ENCODE assay signal across 7 mouse cellular contexts in the genomic region with DNA sequence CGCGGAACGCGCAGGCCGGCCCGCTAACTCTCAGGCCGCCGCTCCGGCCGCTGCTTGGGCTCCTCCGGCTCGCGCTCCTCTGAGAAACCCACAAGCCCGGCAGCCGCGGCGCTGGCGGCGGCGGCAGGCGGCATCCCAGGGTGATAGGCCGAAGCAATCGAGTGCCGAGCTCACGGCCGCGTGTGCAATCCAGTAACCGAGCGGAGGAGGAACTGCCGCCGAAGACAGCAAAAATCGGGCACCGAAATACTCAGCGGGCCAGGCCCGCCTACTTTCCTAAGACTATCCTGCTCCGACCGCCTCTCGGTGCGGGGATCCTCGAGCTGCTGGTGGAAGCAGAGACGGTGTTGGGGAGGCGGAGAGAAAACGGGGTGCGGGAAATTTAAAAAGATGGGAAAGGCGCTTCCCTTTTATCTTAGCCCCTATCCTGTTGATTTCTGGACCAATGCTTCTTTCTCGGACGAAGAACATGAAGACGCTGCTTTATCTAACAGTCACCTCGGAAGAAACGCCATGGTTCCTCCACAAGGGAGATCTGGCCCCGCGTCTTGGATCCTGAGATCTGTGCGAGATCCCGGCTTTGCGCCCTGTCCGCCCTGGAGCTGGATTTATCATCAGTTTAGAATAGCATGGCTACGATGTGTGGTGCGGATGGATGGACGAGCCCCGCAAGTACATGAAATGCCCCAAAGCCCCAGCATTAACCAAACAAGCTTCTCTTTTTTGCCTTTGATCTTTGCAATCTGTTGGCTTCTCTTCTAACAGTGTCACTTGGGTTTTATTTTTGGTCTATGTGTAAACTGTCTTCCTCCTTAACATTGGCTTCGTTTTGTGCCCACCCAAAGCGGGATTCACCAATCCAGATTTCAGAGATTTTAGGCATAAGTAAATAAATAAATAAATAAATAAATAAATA. TPM values are rescaled to one million over a fixed set of nuclear protein-coding genes. Genes with fewer than 3 reads are reported as not detected.
DNase-seq lines count a peak whose midpoint lies in the region; ATAC-seq and TF ChIP-seq lines count a peak whose summit lies in the region.

Gene Rasal2, minus strand, starts transcription at position 142 of the 916 bp plus-strand sequence.

- peak; percentile 97 to 98 for DNase-seq in adrenal gland, postnatal 36 days
- peak; percentile 97 to 98 for DNase-seq in heart, adult 18-20 months
- peak; percentile 98 for DNase-seq in kidney, adult 2 months
- DNase-seq in spleen, adult 2 months (ENCODE audit: low read depth in 1 of 2, low spot score in 2 of 2): peak; percentile 86 to 87

- peak within 1 kb of the TSS; percentile 88 for H3K4me2 ChIP-seq in embryonic facial prominence, embryonic 13.5 days
- H3K4me2 ChIP-seq in limb, embryonic 12.5 days: peak within 1 kb of the TSS; percentile 89
- H3K4me2 ChIP-seq in midbrain, embryonic 15.5 days: peak within 1 kb of the TSS; percentile 71

- 1% methylated on average over 62 of the region's 62 CpGs for WGBS in embryonic facial prominence, embryonic 13.5 days
- 2% methylated on average over 62 of the region's 62 CpGs for WGBS in kidney, adult 2 months
- WGBS in limb, embryonic 12.5 days: under 1% methylated on average over 62 of the region's 62 CpGs
- WGBS in midbrain, embryonic 15.5 days: under 1% methylated on average over 62 of the region's 62 CpGs
- 2% methylated on average over 62 of the region's 62 CpGs for WGBS in spleen, adult 2 months

- no peaks in the 10 kb centered on the region for H3K27me3 ChIP-seq in embryonic facial prominence, embryonic 13.5 days
- H3K27me3 ChIP-seq in kidney, adult 2 months (replicated peaks; ENCODE audit: control insufficient read depth, insufficient read depth, low read length): no peaks in the 10 kb centered on the region
- no peaks in the 10 kb centered on the region for H3K27me3 ChIP-seq in limb, embryonic 12.5 days
- no peaks in the 10 kb centered on the region for H3K27me3 ChIP-seq in midbrain, embryonic 15.5 days (replicated peaks)
- peaks cover 10% of the 10 kb centered on the region for H3K27me3 ChIP-seq in spleen, adult 2 months (ENCODE audit: control insufficient read depth, insufficient read depth, low read length)

- peaks cover 13% of the 10 kb centered on the region for H3K4me1 ChIP-seq in embryonic facial prominence, embryonic 13.5 days
- H3K4me1 ChIP-seq in kidney, adult 2 months (ENCODE audit: control insufficient read depth, insufficient read depth, low read length): peaks cover 5% of the 10 kb centered on the region; the same call in 1 of the 2 replicates
- peaks cover 9% of the 10 kb centered on the region; the same call in 1 of the 2 replicates for H3K4me1 ChIP-seq in limb, embryonic 12.5 days (replicated peaks)
- peaks cover 19% of the 10 kb centered on the region for H3K4me1 ChIP-seq in midbrain, embryonic 15.5 days
- peaks cover 5% of the 10 kb centered on the region for H3K4me1 ChIP-seq in spleen, adult 2 months (ENCODE audit: control insufficient read depth, insufficient read depth, insufficient read length)

- no peaks in the 10 kb centered on the region for H3K9me3 ChIP-seq in embryonic facial prominence, embryonic 13.5 days
- H3K9me3 ChIP-seq in limb, embryonic 12.5 days: no peaks in the 10 kb centered on the region
- H3K9me3 ChIP-seq in midbrain, embryonic 15.5 days: no peaks in the 10 kb centered on the region

- TF ChIP-seq CTCF in kidney, adult 2 months (conservative IDR thresholded peaks at IDR 0.05; ENCODE audit: insufficient read depth, insufficient read length, low read depth, low read length): no peak
- no peak for TF ChIP-seq CTCF in spleen, adult 2 months (IDR thresholded peaks at IDR 0.05; ENCODE audit: extremely low read depth, insufficient read depth, insufficient read length, insufficient replicate concordance)

- H3K27ac ChIP-seq in embryonic facial prominence, embryonic 13.5 days: peak within 1 kb of the TSS; percentile 92
- H3K27ac ChIP-seq in kidney, adult 2 months (ENCODE audit: insufficient read depth, low read depth, low read length): peak within 1 kb of the TSS; percentile 40; the same call in 1 of the 2 replicates
- peak within 1 kb of the TSS; percentile 93 for H3K27ac ChIP-seq in limb, embryonic 12.5 days
- H3K27ac ChIP-seq in midbrain, embryonic 15.5 days: peak within 1 kb of the TSS; percentile 98
- peak within 1 kb of the TSS; percentile 58; the same call in 1 of the 2 replicates for H3K27ac ChIP-seq in spleen, adult 2 months (ENCODE audit: insufficient read depth, low read length)

- H3K9ac ChIP-seq in embryonic facial prominence, embryonic 13.5 days: peak within 1 kb of the TSS; percentile 85
- peak within 1 kb of the TSS; percentile 84 for H3K9ac ChIP-seq in limb, embryonic 12.5 days (replicated peaks)
- H3K9ac ChIP-seq in midbrain, embryonic 15.5 days: peak within 1 kb of the TSS; percentile 87

- peak within 1 kb of the TSS; percentile 93 for H3K4me3 ChIP-seq in embryonic facial prominence, embryonic 13.5 days
- H3K4me3 ChIP-seq in kidney, adult 2 months (ENCODE audit: insufficient read depth, low read depth, low read length): peak within 1 kb of the TSS; percentile 85
- H3K4me3 ChIP-seq in limb, embryonic 12.5 days (replicated peaks): peak within 1 kb of the TSS; percentile 95
- H3K4me3 ChIP-seq in midbrain, embryonic 15.5 days: peak within 1 kb of the TSS; percentile 91
- H3K4me3 ChIP-seq in spleen, adult 2 months (ENCODE audit: extremely low read depth, insufficient read depth, insufficient read length): peak within 1 kb of the TSS; percentile 75

- H3K36me3 ChIP-seq in embryonic facial prominence, embryonic 13.5 days: no peaks in the 10 kb centered on the region
- no peaks in the 10 kb centered on the region for H3K36me3 ChIP-seq in kidney, adult 2 months (ENCODE audit: control insufficient read depth, insufficient read depth, low read length)
- no peaks in the 10 kb centered on the region for H3K36me3 ChIP-seq in limb, embryonic 12.5 days
- H3K36me3 ChIP-seq in midbrain, embryonic 15.5 days (replicated peaks): no peaks in the 10 kb centered on the region
- H3K36me3 ChIP-seq in spleen, adult 2 months (ENCODE audit: control insufficient read depth, insufficient read depth, low read length): no peaks in the 10 kb centered on the region

- ATAC-seq in embryonic facial prominence, embryonic 13.5 days (ENCODE audit: insufficient number of reproducible peaks, insufficient read depth, low FRiP score, low TSS enrichment, low read depth): peak; percentile 95
- ATAC-seq in limb, embryonic 12.5 days (ENCODE audit: insufficient number of reproducible peaks, insufficient read depth, low FRiP score, low TSS enrichment, low read depth): peak; percentile 95
- peak; percentile 98 for ATAC-seq in midbrain, embryonic 15.5 days (replicated peaks)

- TF ChIP-seq POLR2A in kidney, adult 2 months (IDR thresholded peaks at IDR 0.05; ENCODE audit: low read depth, low read length): no peak
- no peak for TF ChIP-seq POLR2A in spleen, adult 2 months (IDR thresholded peaks at IDR 0.05; ENCODE audit: low read depth, low read length)

RNA-seq across cellular contexts. Expression of gene Rasal2, which starts in this region (rescaled TPM):
- 10 to 100 TPM; 13.3 to 16.9 TPM for total RNA-seq in adrenal gland, postnatal 36 days (2021)
- polyA plus RNA-seq in embryonic facial prominence, embryonic 13.5 days (2015; fragmentation: Nextera tagmentation; extraction: Ambion mirVana): 9.9 and 10.4 TPM in 2 replicates
- total RNA-seq in heart, adult 18-20 months (2021): 10 to 100 TPM; 19.8 to 23.9 TPM
- 3.4 and 4.0 TPM in 2 replicates for polyA plus RNA-seq in kidney, adult 2 months (2012; rRNA removed)
- 10.1 and 11.6 TPM in 2 replicates for polyA plus RNA-seq in limb, embryonic 12.5 days (2016; fragmentation: Nextera tagmentation; extraction: Ambion mirVana)
- polyA plus RNA-seq in midbrain, embryonic 15.5 days (2015; fragmentation: Nextera tagmentation; extraction: Ambion mirVana): 50.4 and 58.7 TPM in 2 replicates
- polyA plus RNA-seq in spleen, adult 2 months (2012; rRNA removed): 1.1 TPM in 2 replicates

Comparison
In these comparisons a context has a peak if more than half of its experiments do, and no peak if none do; other contexts are left out.
1. Peak in every context shown above with its lines: DNase-seq, ATAC-seq, H3K4me3 ChIP-seq and H3K27ac ChIP-seq.
2. H3K27ac ChIP-seq: peak in every context shown above with its lines; median percentile 98 in midbrain, embryonic 15.5 days; 93 in limb, embryonic 12.5 days; 92 in embryonic facial prominence, embryonic 13.5 days; 58 in spleen, adult 2 months; 40 in kidney, adult 2 months.